Mouse (Mus musculus): ENCODE results near the gene Ifi206.

The Ifi206 gene

DNA sequence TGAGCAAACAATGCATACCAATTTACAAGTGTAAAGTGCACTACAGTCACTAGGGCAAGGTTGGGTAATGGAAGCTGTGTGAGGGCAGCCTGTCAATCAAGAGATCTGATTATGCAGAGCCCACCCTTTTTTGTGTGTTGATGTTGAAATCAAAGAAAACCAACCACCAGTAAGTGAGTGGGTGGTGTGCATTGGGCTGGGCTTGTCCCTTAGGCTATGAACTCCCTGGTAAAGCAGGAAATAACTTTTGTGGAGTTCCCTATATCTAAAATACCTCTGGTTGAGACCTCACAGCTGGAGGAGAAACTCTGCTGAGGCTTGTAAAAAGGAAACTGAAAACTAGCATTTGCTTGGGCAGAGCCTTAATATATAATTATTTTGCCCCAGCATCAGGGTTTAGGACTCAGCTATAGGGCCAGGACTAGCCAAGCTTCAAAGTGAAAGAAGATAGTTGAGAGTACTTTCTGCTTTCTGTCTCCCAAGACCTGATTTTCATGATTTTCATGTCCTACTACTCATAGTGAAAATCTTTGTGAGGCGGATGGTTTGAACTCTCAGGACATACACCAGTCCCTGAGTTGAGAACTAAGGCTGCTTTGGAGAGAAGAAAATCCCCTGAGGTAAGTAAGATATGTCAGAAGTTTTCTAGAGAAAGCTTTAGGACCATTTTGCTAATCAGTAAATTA lies 71.8 kb downstream of the Ifi206 start:
- peak; percentile 80 for DNase-seq (ENCODE audit: low read depth, low spot score)

DNA sequence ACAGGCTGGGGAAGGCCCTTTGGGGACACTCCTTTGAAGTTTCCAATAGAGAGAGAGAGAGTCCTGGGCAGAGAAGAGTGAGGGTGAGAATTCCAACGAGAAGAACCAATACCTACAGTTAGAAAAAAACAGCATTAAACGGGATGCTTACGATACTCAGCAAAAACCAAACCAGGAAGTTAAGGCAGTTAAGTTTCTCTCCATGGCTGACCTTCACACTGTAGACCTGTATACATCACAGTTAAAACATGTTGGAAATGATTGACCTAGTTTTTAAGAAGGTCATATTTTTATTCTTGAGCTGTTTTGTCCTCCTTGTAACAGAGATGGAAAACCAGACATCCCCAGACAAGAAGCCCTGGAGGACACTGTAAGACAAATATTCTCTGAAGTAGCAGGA lies 72.3 kb downstream of the Ifi206 start:
- DNase-seq (ENCODE audit: low read depth, low spot score), result no peak

Data from A20 (cell line).